Mouse (Mus musculus) neural tube, embryonic 11.5 days (tissue): ENCODE measurements around the gene Chrnb4. TPM values are rescaled to one million over a fixed set of nuclear protein-coding genes. Genes with fewer than 3 reads are reported as not detected.

ENCODE experiments used
- ATAC-seq: fragments of 200-750 bp; cut with Nextera tagmentation; 2 replicates; pipeline ENCODE4 v1.8.0; 2017; ENCODE audit warnings: moderate number of reproducible peaks, mild to moderate bottlenecking, moderate TSS enrichment, moderate library complexity; ENCODE audit not compliant: insufficient read depth, low FRiP score, low TSS enrichment
- DNase-seq: peaks from one replicate; pipeline ENCODE4 v3.0.0-alpha.2; 2015; ENCODE audit warnings: low spot score
- H3K27ac ChIP-seq: fragments of 300-500 bp; sonication (generic); 2 replicates; pipeline ENCODE4 v1.5.1; 2014; ENCODE audit warnings: low read depth, mild to moderate bottlenecking, low read length
- H3K27me3 ChIP-seq: fragments of 300-500 bp; sonication (generic); 2 replicates; pipeline ENCODE4 v1.6.1; 2014; ENCODE audit warnings: mild to moderate bottlenecking, low read length, mixed read lengths; ENCODE audit not compliant: control insufficient read depth, insufficient read depth
- H3K36me3 ChIP-seq: fragments of 300-500 bp; sonication (generic); 2 replicates; pipeline ENCODE4 v1.6.1; 2014; ENCODE audit warnings: mild to moderate bottlenecking, low read length, moderate library complexity, mixed read lengths; ENCODE audit not compliant: control insufficient read depth, insufficient read depth
- H3K4me1 ChIP-seq: fragments of 300-500 bp; sonication (generic); 2 replicates; pipeline ENCODE4 v1.6.1; 2014; ENCODE audit warnings: low read length, mixed read lengths; ENCODE audit not compliant: control insufficient read depth, insufficient read depth
- H3K4me2 ChIP-seq: fragments of 300-500 bp; sonication (generic); 2 replicates; pipeline ENCODE4 v1.6.1; 2014; ENCODE audit warnings: low read depth, mild to moderate bottlenecking, moderate library complexity
- H3K4me3 ChIP-seq: fragments of 300-500 bp; sonication (generic); 2 replicates; pipeline ENCODE4 v1.5.1; 2014; ENCODE audit warnings: low read depth, low read length
- H3K9ac ChIP-seq: fragments of 300-500 bp; sonication (generic); 2 replicates; pipeline ENCODE4 v1.6.1; 2014; ENCODE audit warnings: mild to moderate bottlenecking, low read length
- H3K9me3 ChIP-seq: fragments of 300-500 bp; sonication (generic); 2 replicates; pipeline ENCODE4 v1.6.1; 2016; ENCODE audit warnings: low read length; ENCODE audit not compliant: control insufficient read depth
- WGBS: fragments of 180-500 bp; shearing (Covaris S2); extraction: QIAGEN DNeasy Blood & Tissue Kit; methylation state at CpG from one replicate; pipeline ENCODE4 v1.1.7; 2014; 5-methylcytosine and 5-hydroxymethylcytosine counted together
- polyA plus RNA-seq: library from polyadenylated mRNA; unstranded; fragments of >200 nt; fragmentation: Nextera tagmentation; extraction: Ambion mirVana; gene quantifications from 2 replicates; pipeline ENCODE4 v1.2.1, GENCODE M21; 2014

Chrnb4 gene
- 5.4 and 6.2 TPM in 2 replicates for polyA plus RNA-seq

GRCm38 (mm10) chr9:55048211-55048880 lies at the start of gene Chrnb4:
Chrnb4 (minus strand) TSS chr9:55048779.
- no peaks in the 10 kb centered on the region for H3K9me3 ChIP-seq
- H3K27me3 ChIP-seq = no peaks in the 10 kb centered on the region
- H3K4me2 ChIP-seq = peak within 1 kb of the TSS; percentile 69
- WGBS = under 1% methylated on average over 23 of the region's 23 CpGs
- peak; percentile 61 for DNase-seq
- no peak within 1 kb of the TSS for H3K27ac ChIP-seq
- ATAC-seq = peak; percentile 67
- 0 out of 2 replicates have a peak, but pooled peaks cover 7% of the 10 kb centered on the region for H3K4me1 ChIP-seq
- peak within 1 kb of the TSS; percentile 46 for H3K4me3 ChIP-seq
- H3K9ac ChIP-seq = peak within 1 kb of the TSS; percentile 44
- H3K36me3 ChIP-seq = no peaks in the 10 kb centered on the region

- Histone ChIP-seq H3K36me3 (no peaks in the 10 kb centered on the region), H3K4me2 (no peak overlapping the region), H3K9ac (no peak overlapping the region), H3K4me3 (no peak overlapping the region), H3K27me3 (no peaks in the 10 kb centered on the region), H3K27ac (no peak overlapping the region), H3K9me3 (no peaks in the 10 kb centered on the region), H3K4me1 (no peaks in the 10 kb centered on the region; the same call in 1 of the 2 replicates)
- DNase-seq (no peak), ATAC-seq (no peak)
- WGBS = 94% methylated on average over 4 of the region's 4 CpGs
Measured at GRCm38 (mm10) chr9:55096870-55097269, 48.3 kb upstream of the Chrnb4 start.

GRCm38 (mm10) chr9:55096033-55096432 lies 47.5 kb upstream of the Chrnb4 start:
- ATAC-seq (no peak), DNase-seq (no peak)
- no peak overlapping the region for H3K9ac ChIP-seq
- 75% methylated on average over 3 of the region's 3 CpGs for WGBS
- no peak overlapping the region for H3K4me2 ChIP-seq
- H3K9me3 ChIP-seq = no peaks in the 10 kb centered on the region
- peaks cover 2% of the 10 kb centered on the region for H3K4me1 ChIP-seq
- H3K27me3 ChIP-seq = no peaks in the 10 kb centered on the region
- H3K27ac ChIP-seq = no peak overlapping the region
- no peak overlapping the region for H3K4me3 ChIP-seq
- no peaks in the 10 kb centered on the region for H3K36me3 ChIP-seq

- Histone ChIP-seq H3K9ac (no peak overlapping the region), H3K4me1 (peaks cover 14% of the 10 kb centered on the region), H3K27ac (no peak overlapping the region), H3K9me3 (no peaks in the 10 kb centered on the region), H3K4me3 (no peak overlapping the region), H3K27me3 (no peaks in the 10 kb centered on the region), H3K4me2 (0 out of 2 replicates have a peak overlapping the region, but pooled peaks have one; percentile 8), H3K36me3 (no peaks in the 10 kb centered on the region)
- 4% methylated on average over 5 of the region's 5 CpGs for WGBS
- DNase-seq = peak; percentile 77
- ATAC-seq = peak; percentile 89
Measured at GRCm38 (mm10) chr9:55090141-55090540, 41.6 kb upstream of the Chrnb4 start.

- DNase-seq = no peak
- WGBS = 81% methylated on average over 2 of the region's 2 CpGs
- Histone ChIP-seq H3K9me3 (no peaks in the 10 kb centered on the region), H3K4me2 (no peak overlapping the region), H3K36me3 (no peaks in the 10 kb centered on the region), H3K4me1 (peaks cover 14% of the 10 kb centered on the region), H3K27me3 (no peaks in the 10 kb centered on the region), H3K4me3 (no peak overlapping the region), H3K9ac (no peak overlapping the region), H3K27ac (no peak overlapping the region)
- ATAC-seq = no peak
Measured at GRCm38 (mm10) chr9:55089226-55089625, 40.6 kb upstream of the Chrnb4 start.

- DNase-seq (peak; percentile 71), ATAC-seq (peak; percentile 85)
- 5% methylated on average over 7 of the region's 7 CpGs for WGBS
Measured at GRCm38 (mm10) chr9:55083154-55083913, 34.8 kb upstream of the Chrnb4 start.

GRCm38 (mm10) chr9:55067965-55068265 lies 19.3 kb upstream of the Chrnb4 start:
- DNase-seq (no peak), ATAC-seq (no peak)
- Histone ChIP-seq H3K36me3 (no peaks in the 10 kb centered on the region), H3K4me3 (no peak overlapping the region), H3K27me3 (no peaks in the 10 kb centered on the region), H3K4me1 (0 out of 2 replicates have a peak, but pooled peaks cover 4% of the 10 kb centered on the region), H3K4me2 (no peak overlapping the region), H3K27ac (0 out of 2 replicates have a peak overlapping the region, but pooled peaks have one; percentile 41), H3K9me3 (no peaks in the 10 kb centered on the region), H3K9ac (no peak overlapping the region)
- 60% methylated on average over 5 of the region's 5 CpGs for whole genome bisulfite sequencing

More at GRCm38 (mm10) chr9:55083154-55083913, 34.8 kb upstream of the Chrnb4 start:
- H3K4me1 ChIP-seq = peaks cover 9% of the 10 kb centered on the region
- no peak overlapping the region for H3K4me2 ChIP-seq
- no peak overlapping the region for H3K4me3 ChIP-seq
- no peak overlapping the region for H3K9ac ChIP-seq
- H3K27ac ChIP-seq = peak overlapping the region; percentile 75
- no peaks in the 10 kb centered on the region for H3K36me3 ChIP-seq
- H3K9me3 ChIP-seq = no peaks in the 10 kb centered on the region
- no peaks in the 10 kb centered on the region for H3K27me3 ChIP-seq

GRCm38 (mm10) chr9:55067260-55067964 lies 18.8 kb upstream of the Chrnb4 start:
- H3K9ac ChIP-seq = no peak overlapping the region

More at GRCm38 (mm10) chr9:55067260-55067964, 18.8 kb upstream of the Chrnb4 start:
- Histone ChIP-seq H3K27ac (0 out of 2 replicates have a peak overlapping the region, but pooled peaks have one; percentile 41), H3K36me3 (no peaks in the 10 kb centered on the region), H3K27me3 (no peaks in the 10 kb centered on the region), H3K4me1 (0 out of 2 replicates have a peak, but pooled peaks cover 4% of the 10 kb centered on the region), H3K9me3 (no peaks in the 10 kb centered on the region), H3K4me2 (no peak overlapping the region), H3K4me3 (no peak overlapping the region)
- 34% methylated on average over 8 of the region's 8 CpGs for WGBS
- DNase-seq (peak; percentile 73), ATAC-seq (no peak; the same call in 1 of the 2 replicates)
